Mouse (Mus musculus) forebrain, embryonic 13.5 days (tissue): ENCODE data around the gene Izumo1r. TPM values are rescaled to one million over a fixed set of nuclear protein-coding genes. Genes with fewer than 3 reads are reported as not detected.
"Not testable (repeated sequence)": the region's sequence is repeated elsewhere in the genome, so short reads cannot be mapped to it uniquely, and the experiment has no call there.

Experiments
- ATAC-seq: fragments of 200-750 bp; cut with Nextera tagmentation; 2 replicates; pipeline ENCODE4 v1.8.0; 2017
- H3K27ac ChIP-seq: fragments of 300-500 bp; sonication (generic); 2 replicates; pipeline ENCODE4 v1.5.1; 2015; ENCODE audit warnings: inconsistent platforms, mild to moderate bottlenecking, moderate library complexity
- H3K27me3 ChIP-seq: fragments of 300-500 bp; sonication (generic); 2 replicates; pipeline ENCODE4 v1.6.1; 2015; ENCODE audit warnings: mild to moderate bottlenecking, inconsistent platforms
- H3K36me3 ChIP-seq: fragments of 300-500 bp; sonication (generic); 2 replicates; pipeline ENCODE4 v1.6.1; 2015; ENCODE audit warnings: mild to moderate bottlenecking, inconsistent platforms; ENCODE audit not compliant: poor library complexity, severe bottlenecking
- H3K4me1 ChIP-seq: fragments of 300-500 bp; sonication (generic); 2 replicates; pipeline ENCODE4 v1.6.1; 2015; ENCODE audit warnings: inconsistent platforms
- H3K4me2 ChIP-seq: fragments of 300-500 bp; sonication (generic); 2 replicates; pipeline ENCODE4 v1.6.1; 2015; ENCODE audit warnings: inconsistent platforms, mild to moderate bottlenecking, moderate library complexity
- H3K4me3 ChIP-seq: fragments of 300-500 bp; sonication (generic); 2 replicates; pipeline ENCODE4 v1.5.1; 2015; ENCODE audit warnings: mild to moderate bottlenecking, inconsistent platforms
- H3K9ac ChIP-seq: fragments of 300-500 bp; sonication (generic); 2 replicates; pipeline ENCODE4 v1.6.1; 2015; ENCODE audit warnings: mild to moderate bottlenecking, inconsistent platforms
- H3K9me3 ChIP-seq: fragments of 300-500 bp; sonication (generic); replicated peaks from 2 replicates; pipeline ENCODE4 v1.6.1; 2016; ENCODE audit warnings: inconsistent platforms
- WGBS: fragments of 180-500 bp; shearing (Covaris S2); methylation state at CpG from one replicate; pipeline ENCODE4 v1.1.7; 2015; 5-methylcytosine and 5-hydroxymethylcytosine counted together
- polyA plus RNA-seq: library from polyadenylated mRNA; unstranded; fragments of >200 nt; fragmentation: Nextera tagmentation; extraction: Ambion mirVana; gene quantifications from 2 replicates; pipeline ENCODE4 v1.2.1, GENCODE M21; 2015

Izumo1r gene
- polyA plus RNA-seq, 1 experiment from 2014 or later = not detected

GRCm38 (mm10) chr9:14885151-14885550, 18.6 kb downstream of the Izumo1r start:
- H3K4me3 ChIP-seq = no peak overlapping the region
- no peak overlapping the region for H3K4me2 ChIP-seq
- H3K36me3 ChIP-seq = no peaks in the 10 kb centered on the region
- no peaks in the 10 kb centered on the region for H3K4me1 ChIP-seq
- H3K27me3 ChIP-seq = no peaks in the 10 kb centered on the region; the same call in 1 of the 2 replicates
- no peaks in the 10 kb centered on the region for H3K9me3 ChIP-seq
- ATAC-seq = no peak
- H3K27ac ChIP-seq = no peak overlapping the region
- H3K9ac ChIP-seq = no peak overlapping the region

- WGBS = 82% methylated on average over 4 of the region's 4 CpGs
- Histone ChIP-seq H3K27me3 (no peaks in the 10 kb centered on the region; the same call in 1 of the 2 replicates), H3K4me3 (no peak overlapping the region), H3K4me1 (no peaks in the 10 kb centered on the region), H3K36me3 (no peaks in the 10 kb centered on the region), H3K9ac (no peak overlapping the region), H3K9me3 (no peaks in the 10 kb centered on the region), H3K4me2 (no peak overlapping the region), H3K27ac (no peak overlapping the region)
- ATAC-seq = no peak
Observed at GRCm38 (mm10) chr9:14884641-14885040, 19.1 kb downstream of the Izumo1r start.

DNA sequence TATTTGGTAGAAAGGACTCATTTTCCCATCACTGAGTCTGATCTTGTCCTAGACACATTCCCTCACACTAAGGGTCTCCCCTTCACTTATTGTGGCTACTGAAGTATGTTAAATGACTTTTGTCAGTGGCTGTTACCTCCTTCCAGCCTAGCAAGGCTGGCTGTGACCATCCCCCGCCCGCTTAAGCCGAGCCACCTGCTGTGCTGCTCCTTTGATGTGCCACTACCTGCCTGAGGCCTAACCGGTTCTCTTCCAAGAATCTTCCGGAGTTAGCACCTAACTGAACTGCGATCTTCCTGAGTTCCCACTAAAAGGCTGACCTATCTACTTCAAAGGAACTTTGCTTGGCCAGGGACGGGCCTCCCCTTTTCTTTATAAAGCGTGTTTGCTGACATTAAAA, 27.2 kb downstream of the Izumo1r start:
- ATAC-seq, H3K4me3 ChIP-seq, H3K4me2 ChIP-seq, H3K27me3 ChIP-seq, H3K9ac ChIP-seq, H3K36me3 ChIP-seq, H3K9me3 ChIP-seq, H3K27ac ChIP-seq: not testable (repeated sequence)
- peaks cover 14% of the 10 kb centered on the region for H3K4me1 ChIP-seq
- WGBS = 23% methylated on average over 8 of the region's 8 CpGs

GRCm38 (mm10) chr9:14875743-14876507, 27.8 kb downstream of the Izumo1r start:
- no peak for ATAC-seq
- 58% methylated on average over 5 of the region's 5 CpGs for WGBS
- Histone ChIP-seq H3K27me3 (no peaks in the 10 kb centered on the region), H3K4me1 (peaks cover 14% of the 10 kb centered on the region), H3K4me3 (no peak overlapping the region), H3K9me3 (no peaks in the 10 kb centered on the region), H3K36me3 (no peaks in the 10 kb centered on the region), H3K4me2 (no peak overlapping the region), H3K9ac (no peak overlapping the region), H3K27ac (no peak overlapping the region)

GRCm38 (mm10) chr9:14872181-14872930, 31.4 kb downstream of the Izumo1r start:
- H3K4me2 ChIP-seq = no peak overlapping the region
- peak overlapping the region; percentile 22; the same call in 1 of the 2 replicates for H3K27ac ChIP-seq
- WGBS = 23% methylated on average over 17 of the region's 17 CpGs
- H3K9me3 ChIP-seq = no peaks in the 10 kb centered on the region
- peaks cover 14% of the 10 kb centered on the region for H3K4me1 ChIP-seq
- H3K9ac ChIP-seq = no peak overlapping the region
- no peak overlapping the region for H3K4me3 ChIP-seq
- peak; percentile 76 for ATAC-seq
- H3K27me3 ChIP-seq = no peaks in the 10 kb centered on the region
- no peaks in the 10 kb centered on the region for H3K36me3 ChIP-seq

DNA sequence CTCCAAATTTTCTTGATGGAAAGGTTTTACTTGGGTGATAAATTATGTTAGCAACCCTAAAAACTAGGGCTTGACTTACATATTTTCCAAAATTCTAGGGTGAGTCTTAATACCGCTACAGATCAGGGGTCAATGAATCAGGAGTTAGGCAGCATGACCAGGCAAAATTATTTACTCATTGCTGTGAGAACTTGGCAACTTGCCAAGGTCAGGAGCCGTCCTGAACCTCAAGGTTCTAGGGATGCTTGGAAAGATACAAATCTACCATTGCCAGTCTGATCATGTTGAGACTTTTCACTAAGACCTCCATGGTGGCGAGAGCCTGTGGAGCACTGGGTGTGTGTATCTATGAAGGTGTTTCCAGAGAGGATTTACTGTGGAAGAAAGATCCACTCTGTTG, 32.2 kb downstream of the Izumo1r start:
- Histone ChIP-seq H3K4me2 (no peak overlapping the region), H3K27me3 (no peaks in the 10 kb centered on the region), H3K36me3 (no peaks in the 10 kb centered on the region), H3K4me3 (no peak overlapping the region), H3K4me1 (peaks cover 14% of the 10 kb centered on the region), H3K27ac (no peak overlapping the region), H3K9me3 (no peaks in the 10 kb centered on the region), H3K9ac (no peak overlapping the region)
- no peak for ATAC-seq
- WGBS = 71% methylated on average over 3 of the region's 3 CpGs

GRCm38 (mm10) chr9:14870802-14871201, 32.9 kb downstream of the Izumo1r start:
- Histone ChIP-seq H3K27me3 (no peaks in the 10 kb centered on the region), H3K4me2 (no peak overlapping the region), H3K4me1 (peaks cover 14% of the 10 kb centered on the region), H3K9ac (no peak overlapping the region), H3K36me3 (no peaks in the 10 kb centered on the region), H3K27ac (no peak overlapping the region), H3K9me3 (no peaks in the 10 kb centered on the region), H3K4me3 (no peak overlapping the region)
- ATAC-seq = no peak
- WGBS = 95% methylated on average over 10 of the region's 10 CpGs

- Histone ChIP-seq H3K9me3 (no peaks in the 10 kb centered on the region), H3K9ac (no peak overlapping the region), H3K27me3 (no peaks in the 10 kb centered on the region), H3K4me3 (no peak overlapping the region), H3K36me3 (no peaks in the 10 kb centered on the region), H3K4me1 (peaks cover 14% of the 10 kb centered on the region), H3K4me2 (no peak overlapping the region), H3K27ac (no peak overlapping the region)
- 87% methylated on average over 2 of the region's 2 CpGs for WGBS
- ATAC-seq = no peak
Observed at GRCm38 (mm10) chr9:14870377-14870776, 33.4 kb downstream of the Izumo1r start.

DNA sequence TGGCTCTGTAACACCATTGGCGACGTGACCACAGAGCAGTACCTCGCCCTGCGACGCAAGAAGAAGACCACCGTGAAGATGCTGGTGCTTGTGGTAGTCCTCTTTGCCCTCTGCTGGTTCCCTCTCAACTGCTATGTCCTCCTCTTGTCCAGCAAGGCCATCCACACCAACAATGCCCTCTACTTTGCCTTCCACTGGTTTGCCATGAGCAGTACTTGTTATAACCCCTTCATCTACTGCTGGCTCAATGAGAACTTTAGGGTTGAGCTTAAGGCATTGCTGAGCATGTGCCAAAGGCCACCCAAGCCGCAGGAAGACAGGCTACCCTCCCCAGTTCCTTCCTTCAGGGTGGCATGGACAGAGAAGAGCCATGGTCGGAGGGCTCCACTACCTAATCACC, 35.4 kb downstream of the Izumo1r start:
- Histone ChIP-seq H3K4me2 (no peak overlapping the region), H3K9me3 (no peaks in the 10 kb centered on the region), H3K27me3 (no peaks in the 10 kb centered on the region), H3K4me1 (peaks cover 14% of the 10 kb centered on the region), H3K27ac (no peak overlapping the region), H3K36me3 (no peaks in the 10 kb centered on the region), H3K9ac (no peak overlapping the region), H3K4me3 (no peak overlapping the region)
- WGBS = 96% methylated on average over 8 of the region's 8 CpGs
- no peak for ATAC-seq

DNA sequence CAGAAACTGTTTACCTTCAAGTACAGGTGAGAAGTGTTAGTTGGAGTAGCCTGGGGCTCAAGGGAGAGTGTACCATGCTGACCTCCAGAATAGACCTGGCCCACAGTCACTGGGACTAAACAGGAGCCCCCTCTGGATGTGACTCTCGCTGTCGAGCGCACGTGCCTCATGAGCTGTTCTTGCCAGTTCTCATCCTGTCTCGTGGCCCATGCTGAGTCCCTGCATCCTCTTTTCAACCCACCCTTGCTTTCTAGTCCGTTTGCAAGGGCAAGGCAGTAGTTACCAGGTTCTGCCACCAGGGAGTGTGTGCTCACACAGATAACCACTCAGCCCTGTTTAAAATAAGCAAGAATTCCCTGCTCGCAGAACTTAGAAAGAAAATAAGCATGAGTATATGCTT, 36.8 kb downstream of the Izumo1r start:
- 35% methylated on average over 7 of the region's 7 CpGs for WGBS
- no peak overlapping the region for H3K4me3 ChIP-seq
- peaks cover 10% of the 10 kb centered on the region for H3K27me3 ChIP-seq
- no peaks in the 10 kb centered on the region for H3K36me3 ChIP-seq
- no peaks in the 10 kb centered on the region for H3K9me3 ChIP-seq
- no peak overlapping the region for H3K4me2 ChIP-seq
- no peak overlapping the region for H3K9ac ChIP-seq
- ATAC-seq = peak; percentile 57; the same call in 1 of the 2 replicates
- H3K27ac ChIP-seq = no peak overlapping the region
- H3K4me1 ChIP-seq = peaks cover 3% of the 10 kb centered on the region

- no peaks in the 10 kb centered on the region for H3K36me3 ChIP-seq
- no peak for ATAC-seq
- 84% methylated on average over 9 of the region's 9 CpGs for WGBS
- peaks cover 5% of the 10 kb centered on the region for H3K4me1 ChIP-seq
- no peak overlapping the region for H3K27ac ChIP-seq
- H3K9me3 ChIP-seq = no peaks in the 10 kb centered on the region
- H3K27me3 ChIP-seq = peaks cover 31% of the 10 kb centered on the region
- no peak overlapping the region for H3K9ac ChIP-seq
- no peak overlapping the region for H3K4me3 ChIP-seq
- no peak overlapping the region for H3K4me2 ChIP-seq
Observed at GRCm38 (mm10) chr9:14864726-14865125, 39.0 kb downstream of the Izumo1r start.

DNA sequence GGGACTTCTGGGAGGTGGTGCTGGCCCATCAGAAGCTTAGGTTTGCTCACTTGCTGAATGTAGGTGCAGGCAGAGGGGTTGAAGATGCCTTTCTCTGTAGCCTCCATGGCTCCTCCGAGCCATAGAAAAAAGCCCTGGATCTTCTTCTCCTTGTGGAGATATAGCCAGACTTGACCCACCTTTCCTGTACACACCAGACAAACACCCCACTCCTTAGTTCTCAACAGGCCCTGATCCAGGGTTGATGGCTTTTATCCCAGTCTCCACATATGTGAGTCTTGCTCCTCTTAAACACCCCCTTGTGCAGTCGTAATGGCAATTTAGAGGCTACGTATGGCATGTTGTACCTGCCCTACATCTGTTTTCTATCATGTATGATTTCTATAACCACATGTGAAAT, 40.6 kb downstream of the Izumo1r start:
- Histone ChIP-seq H3K36me3 (no peaks in the 10 kb centered on the region), H3K4me2 (no peak overlapping the region), H3K27me3 (peaks cover 47% of the 10 kb centered on the region), H3K9ac (no peak overlapping the region), H3K4me1 (peaks cover 8% of the 10 kb centered on the region), H3K27ac (no peak overlapping the region), H3K4me3 (no peak overlapping the region), H3K9me3 (no peaks in the 10 kb centered on the region)
- no peak for ATAC-seq
- 87% methylated on average over 3 of the region's 3 CpGs for WGBS
